Mouse (Mus musculus) naive thymus-derived CD4-positive, alpha-beta T cell, adult 2 months (primary cell): ENCODE results near the gene Cd47.
"Not testable (repeated sequence)": the region's sequence is repeated elsewhere in the genome, so short reads cannot be mapped to it uniquely, and the experiment has no call there.

Experiments
- DNase-seq: peaks from one replicate; pipeline ENCODE4 v3.0.0-alpha.2; 2011; ENCODE audit warnings: low read depth

The Cd47 gene

GRCm38 (mm10) chr16:49787714-49788113 lies 12.6 kb upstream of the Cd47 start:
- DNase-seq, result no peak

GRCm38 (mm10) chr16:49790575-49791465 lies 9.5 kb upstream of the Cd47 start:
- peak; percentile 82 for DNase-seq

- peak; percentile 66 for DNase-seq
These were observed 7.9 kb upstream of the Cd47 start for GRCm38 (mm10) chr16:49792446-49792878.

- DNase-seq, result peak; percentile 42
These were observed 6.7 kb upstream of the Cd47 start for GRCm38 (mm10) chr16:49793596-49793995.

- DNase-seq, result no peak
These were observed 4.1 kb upstream of the Cd47 start for GRCm38 (mm10) chr16:49796271-49796670.

GRCm38 (mm10) chr16:49796954-49797353 lies 3.4 kb upstream of the Cd47 start:
- DNase-seq, result peak; percentile 63

GRCm38 (mm10) chr16:49798790-49799189 lies 1.5 kb upstream of the Cd47 start:
- peak; percentile 72 for DNase-seq

- peak; percentile 31 for DNase-seq
These were observed 663 bp downstream of the Cd47 start for GRCm38 (mm10) chr16:49800996-49801395.

GRCm38 (mm10) chr16:49801399-49801798 lies 1.1 kb downstream of the Cd47 start:
- DNase-seq, result peak; percentile 66

- DNase-seq, result no peak
These were observed 2.7 kb downstream of the Cd47 start for GRCm38 (mm10) chr16:49802993-49803392.

GRCm38 (mm10) chr16:49803932-49804461 lies 3.7 kb downstream of the Cd47 start:
- peak; percentile 41 for DNase-seq

- no peak for DNase-seq
These were observed 6.6 kb downstream of the Cd47 start for GRCm38 (mm10) chr16:49806920-49807319.

GRCm38 (mm10) chr16:49807419-49807841 lies 7.1 kb downstream of the Cd47 start:
- peak; percentile 64 for DNase-seq

GRCm38 (mm10) chr16:49807862-49808430 lies 7.6 kb downstream of the Cd47 start:
- no peak for DNase-seq

- DNase-seq, result no peak
These were observed 11.6 kb downstream of the Cd47 start for GRCm38 (mm10) chr16:49811897-49812296.

GRCm38 (mm10) chr16:49812821-49813616 lies 12.7 kb downstream of the Cd47 start:
- no peak for DNase-seq

- no peak for DNase-seq
These were observed 14.1 kb downstream of the Cd47 start for GRCm38 (mm10) chr16:49814419-49814818.

- DNase-seq, result no peak
These were observed 16.6 kb downstream of the Cd47 start for GRCm38 (mm10) chr16:49816889-49817288.

GRCm38 (mm10) chr16:49818146-49818545 lies 17.8 kb downstream of the Cd47 start:
- peak; percentile 42 for DNase-seq

GRCm38 (mm10) chr16:49818627-49819026 lies 18.3 kb downstream of the Cd47 start:
- DNase-seq, result peak; percentile 90

- peak; percentile 46 for DNase-seq
These were observed 19.2 kb downstream of the Cd47 start for GRCm38 (mm10) chr16:49819494-49819893.

GRCm38 (mm10) chr16:49830911-49831310 lies 30.6 kb downstream of the Cd47 start:
- not testable (repeated sequence) for DNase-seq
